Mouse (Mus musculus) liver, adult (tissue): ENCODE measurements around the gene Ube4b.

ENCODE experiments used
- GATA4 ChIP-seq: IDR thresholded peaks from 2 replicates; pipeline ENCODE4 v1.6.1; 2014; ENCODE audit warnings: mild to moderate bottlenecking, low read length; ENCODE audit not compliant: insufficient replicate concordance

Gene Ube4b

DNA sequence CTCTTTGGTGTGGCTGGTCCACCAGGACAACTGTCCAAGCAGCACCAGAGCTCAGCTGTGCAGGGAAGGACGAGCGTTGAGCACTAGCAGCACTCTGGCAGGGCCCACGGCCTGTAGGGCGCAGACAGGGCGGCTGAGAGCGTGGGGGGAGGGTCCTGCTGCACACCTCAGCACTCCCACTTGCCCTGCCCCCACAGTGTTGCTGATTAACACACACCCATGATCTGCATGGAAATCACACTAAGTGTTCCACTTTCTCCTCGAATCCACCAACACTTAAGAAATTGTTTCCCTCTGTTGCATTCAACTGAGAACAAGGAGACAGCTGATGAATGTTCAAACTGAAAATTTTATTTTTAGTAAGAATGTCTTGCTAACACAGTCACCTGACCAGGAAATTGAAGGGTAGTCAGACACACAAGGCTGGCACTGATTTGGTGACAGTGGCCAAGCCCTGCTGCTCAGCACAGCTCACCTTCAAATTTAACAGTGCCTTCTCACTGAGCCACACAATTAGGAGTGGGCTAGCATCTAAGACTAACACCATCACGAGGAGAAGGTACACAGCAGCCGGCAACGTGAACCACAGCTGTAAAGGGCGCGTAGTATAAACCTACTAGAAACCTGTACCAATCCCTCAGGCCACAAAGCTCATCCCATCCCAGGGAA, 60.7 kb downstream of the Ube4b start:
- TF ChIP-seq GATA4: no peak

DNA sequence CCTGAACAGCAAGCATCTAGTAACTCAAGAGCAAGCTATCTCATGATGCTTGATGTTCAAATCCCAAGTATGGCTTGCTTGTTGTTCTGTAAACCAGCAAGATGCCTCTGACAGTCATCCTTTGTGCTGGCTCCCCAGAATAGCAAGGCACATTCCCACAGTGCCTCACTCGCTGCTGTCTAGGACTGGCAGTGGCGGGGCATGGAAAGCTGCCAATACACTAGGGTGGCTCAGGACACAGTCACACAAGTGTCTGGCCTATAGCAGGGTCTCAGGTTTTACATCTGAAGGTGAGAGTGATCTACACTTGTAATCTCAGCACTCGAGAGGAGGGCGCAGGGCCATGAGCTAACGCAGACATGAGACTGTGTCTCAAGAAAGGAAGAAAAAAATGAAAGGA, 61.7 kb downstream of the Ube4b start:
- TF ChIP-seq GATA4: no peak

DNA sequence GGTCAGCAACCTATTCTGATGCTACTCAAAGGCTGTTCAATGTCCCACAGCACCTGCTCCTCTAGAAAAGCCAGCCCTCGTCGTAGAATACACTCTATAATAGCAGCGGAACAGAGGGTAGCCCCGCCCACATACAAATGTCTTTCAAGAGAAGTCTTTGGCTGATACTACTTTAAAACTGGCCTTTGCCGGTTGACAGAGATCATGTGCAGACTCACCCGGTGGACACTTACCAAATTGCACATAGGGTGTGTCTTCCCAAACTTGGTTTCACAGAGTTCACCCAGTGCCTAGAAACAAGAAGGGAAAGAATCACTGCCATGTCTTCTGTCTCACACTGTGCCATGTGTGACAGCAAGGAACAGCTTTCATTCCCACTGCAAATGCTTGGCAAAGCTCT, 65.5 kb downstream of the Ube4b start:
- no peak for TF ChIP-seq GATA4

DNA sequence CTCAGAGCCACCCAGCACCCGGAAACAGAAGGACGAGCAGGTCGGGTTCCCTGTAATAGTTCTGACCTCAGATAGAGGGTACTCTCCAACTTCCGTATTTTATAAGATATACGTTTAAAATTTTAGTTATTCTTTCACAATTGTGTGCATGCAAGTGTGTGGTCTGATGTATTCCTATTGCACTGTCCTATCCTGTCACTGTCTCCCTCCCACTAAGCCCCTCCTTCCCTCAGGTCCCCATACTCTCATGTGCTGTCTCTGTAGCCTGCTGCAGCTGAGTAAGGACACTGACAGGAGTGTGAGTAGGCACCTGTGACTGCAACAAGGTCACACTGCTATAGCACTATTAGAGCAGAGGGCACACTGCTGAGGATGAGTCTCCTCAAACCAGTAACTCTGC, 65.9 kb downstream of the Ube4b start:
- no peak for TF ChIP-seq GATA4

DNA sequence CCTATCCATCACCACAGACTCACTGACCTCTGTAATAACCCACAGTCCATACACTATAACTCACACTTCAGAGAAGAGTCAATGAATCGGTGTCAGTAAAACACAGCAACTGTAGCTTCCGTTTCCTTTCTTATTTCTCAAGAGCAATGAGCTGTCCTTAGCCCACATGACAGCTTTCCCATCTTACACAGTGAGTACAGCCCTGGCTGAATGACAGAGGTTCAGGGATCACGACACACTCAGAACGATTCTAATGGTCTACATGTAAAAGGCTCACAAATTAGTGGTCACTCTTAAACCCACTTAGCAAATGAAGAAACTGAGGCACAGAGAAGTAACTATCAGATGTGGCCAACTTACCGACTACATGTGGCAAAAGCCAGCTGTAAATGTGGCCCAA, 68.6 kb downstream of the Ube4b start:
- TF ChIP-seq GATA4: no peak

DNA sequence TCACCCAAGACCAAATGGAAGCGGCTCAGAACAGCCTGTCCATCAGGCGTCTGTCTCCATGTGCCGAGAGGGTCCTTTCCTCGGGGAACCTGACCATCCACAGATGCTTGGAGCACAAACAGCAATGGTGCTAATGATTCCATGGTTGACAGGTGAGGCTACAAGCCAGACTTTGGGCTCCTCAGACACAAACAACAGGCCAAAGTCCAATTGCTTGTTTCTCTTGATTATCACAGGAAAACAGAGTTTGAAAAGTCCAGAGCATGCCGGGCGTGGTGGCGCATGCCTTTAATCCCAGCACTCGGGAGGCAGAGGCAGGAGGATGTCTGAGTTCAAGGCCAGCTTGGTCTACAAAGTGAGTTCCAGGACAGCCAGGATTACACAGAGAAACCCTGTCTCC, 71.9 kb downstream of the Ube4b start:
- no peak for TF ChIP-seq GATA4

DNA sequence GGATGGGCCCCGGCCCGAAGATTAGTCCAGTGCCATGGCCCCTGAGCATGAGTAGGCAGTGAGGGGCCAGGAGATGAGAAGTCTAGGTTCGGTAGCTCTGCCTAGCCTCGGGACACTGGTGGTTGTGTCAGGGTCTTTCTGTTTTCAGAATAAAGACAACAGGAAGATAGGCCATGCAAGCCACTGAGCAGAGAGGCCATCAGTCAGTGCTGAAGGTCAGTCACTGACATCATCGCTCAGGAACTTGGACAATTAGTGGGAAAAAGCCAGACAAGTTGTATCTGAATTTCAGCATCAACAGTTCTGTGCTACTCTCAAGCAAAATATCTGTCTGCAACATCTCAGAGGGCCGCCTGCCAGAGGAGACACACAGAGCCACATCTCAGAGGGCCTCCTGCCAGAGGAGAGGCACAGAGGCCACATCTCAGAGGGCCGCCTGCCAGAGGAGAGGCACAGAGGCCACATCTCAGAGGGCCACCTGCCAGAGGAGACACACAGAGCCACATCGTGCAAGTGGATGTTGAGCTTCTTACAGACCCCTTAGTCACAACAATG, 74.9 kb downstream of the Ube4b start:
- TF ChIP-seq GATA4: no peak

DNA sequence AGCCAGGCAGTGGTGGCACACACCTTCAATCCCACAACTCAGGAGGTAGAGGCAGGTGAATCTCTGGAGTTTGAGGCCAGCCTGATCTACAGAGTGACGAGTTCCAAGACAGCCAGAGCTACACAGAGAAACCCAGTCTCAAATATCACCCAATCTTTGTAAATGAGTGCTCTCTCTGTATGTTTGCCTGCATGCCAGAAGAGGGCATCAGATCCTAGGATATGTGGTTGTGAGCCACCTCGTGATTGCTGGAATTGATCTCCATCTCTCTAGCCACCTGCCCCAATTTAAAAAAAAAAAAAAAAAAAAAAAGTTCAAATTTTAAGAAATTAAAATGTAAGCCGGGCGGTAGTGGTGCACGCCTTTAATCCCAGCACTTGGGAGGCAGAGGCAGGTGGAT, 77.6 kb downstream of the Ube4b start:
- TF ChIP-seq GATA4: no peak

DNA sequence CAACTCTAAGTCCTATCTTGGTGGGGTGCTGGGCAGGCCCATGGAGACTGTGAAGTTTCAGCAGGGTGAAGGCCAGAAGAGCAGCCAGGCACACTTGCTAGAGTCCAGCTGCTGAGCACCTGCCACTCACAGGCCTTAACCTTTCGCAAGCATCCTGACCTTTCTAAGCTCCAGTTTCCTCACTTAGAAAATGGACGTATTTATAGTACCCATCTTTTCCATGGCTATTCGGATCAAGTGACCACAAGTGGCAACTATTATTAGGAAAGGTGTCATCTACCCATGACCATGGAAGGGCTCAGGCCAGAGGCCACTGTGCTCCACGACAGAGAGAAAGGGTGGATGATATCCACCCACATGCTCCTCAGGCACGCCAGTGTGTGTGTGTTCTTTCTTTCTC, 80.7 kb downstream of the Ube4b start:
- TF ChIP-seq GATA4: no peak

DNA sequence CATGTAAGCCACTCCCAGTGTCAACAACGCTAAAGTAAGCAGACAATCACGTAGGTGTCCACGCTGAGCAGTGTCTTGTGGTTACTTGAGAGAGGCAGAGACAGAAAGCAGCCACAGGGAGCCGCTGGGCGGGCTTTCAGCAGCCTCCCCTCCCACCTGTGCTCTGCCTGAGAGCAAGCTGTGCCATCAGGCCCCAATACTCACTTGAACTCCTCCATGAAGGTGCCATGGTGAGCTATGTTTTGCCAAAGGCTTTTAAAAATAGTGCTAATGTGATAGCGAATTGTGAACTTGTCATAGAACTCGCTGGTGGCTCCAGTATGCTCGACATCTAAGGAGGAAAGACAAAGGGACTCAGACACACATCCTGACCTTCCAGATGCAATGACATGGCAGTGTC, 82.2 kb downstream of the Ube4b start:
- no peak for TF ChIP-seq GATA4

DNA sequence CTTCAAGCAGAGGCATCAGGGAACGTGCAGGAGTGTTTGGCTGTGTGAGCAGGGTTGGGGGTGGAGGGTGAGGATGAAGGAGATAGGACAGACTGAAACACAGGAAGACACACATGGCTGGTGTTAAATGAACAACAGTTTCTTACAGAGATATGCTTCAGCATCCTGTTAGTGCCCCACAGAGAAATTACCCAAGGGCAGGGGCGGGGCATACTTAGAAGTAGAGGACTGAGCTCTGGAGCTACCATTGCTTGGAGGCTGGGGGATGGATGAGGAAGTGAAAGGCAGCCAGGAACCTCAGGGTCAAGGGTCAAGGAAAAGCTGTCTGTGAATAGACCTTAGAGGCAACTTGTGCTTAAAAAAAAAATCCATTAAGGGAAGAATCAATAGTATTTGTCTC, 85.9 kb downstream of the Ube4b start:
- TF ChIP-seq GATA4: no peak

DNA sequence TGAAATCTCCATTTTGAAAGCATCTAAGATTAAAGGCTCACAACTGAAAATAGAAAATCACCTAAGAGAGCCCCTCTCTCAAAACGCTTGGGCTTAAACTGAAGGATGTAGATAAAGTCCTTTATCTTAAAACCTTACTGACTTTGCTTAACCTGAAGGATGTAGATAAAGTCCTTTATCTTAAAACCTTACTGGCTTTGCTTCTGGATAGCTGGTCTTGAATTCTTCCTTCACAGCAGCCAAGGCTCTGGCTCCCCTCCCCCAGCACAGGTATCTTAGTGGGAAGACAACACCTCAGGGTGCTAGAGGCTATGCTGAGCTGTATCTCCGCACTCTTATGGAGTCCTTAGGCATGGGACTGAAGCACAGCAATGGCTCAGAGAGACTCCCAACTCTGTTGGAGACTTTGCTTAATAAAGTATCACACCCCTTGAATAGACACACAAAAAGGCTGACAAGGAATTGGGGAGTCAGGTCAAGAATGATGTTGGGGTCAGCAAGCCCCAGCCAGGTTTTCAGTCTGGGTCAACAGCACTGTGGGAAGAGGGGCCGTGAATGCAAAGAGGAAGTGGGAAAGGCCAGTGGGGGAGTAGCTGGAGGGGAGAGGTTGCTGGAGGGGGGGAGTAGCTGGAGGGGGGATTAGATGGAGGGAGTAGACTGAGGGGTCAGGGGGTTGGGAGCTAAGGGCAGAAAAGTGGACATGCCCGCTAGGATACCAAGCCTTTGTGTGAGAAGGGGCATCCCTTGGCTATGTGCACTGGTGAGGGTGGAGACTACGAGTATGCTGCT, 86.9 kb downstream of the Ube4b start:
- no peak for TF ChIP-seq GATA4

DNA sequence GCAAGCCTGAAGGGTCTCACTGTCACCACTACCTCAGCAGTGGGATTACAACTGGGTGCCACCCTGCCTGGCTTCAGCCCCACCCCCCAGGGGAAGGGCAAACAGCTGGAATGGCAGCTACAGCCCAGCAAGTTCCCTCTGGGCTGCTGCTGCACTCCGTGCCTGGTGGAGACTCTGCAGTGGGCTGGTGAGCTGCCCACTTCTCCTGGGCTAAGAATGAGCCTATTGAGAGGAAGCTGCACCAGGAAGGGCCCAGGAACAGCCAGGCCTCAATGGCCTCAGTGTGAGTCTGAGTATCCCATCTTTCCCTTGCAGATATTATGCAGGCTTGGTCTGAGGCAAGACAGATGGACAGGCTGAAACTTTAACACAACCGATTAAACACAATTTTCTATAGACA, 88.4 kb downstream of the Ube4b start:
- no peak for TF ChIP-seq GATA4

DNA sequence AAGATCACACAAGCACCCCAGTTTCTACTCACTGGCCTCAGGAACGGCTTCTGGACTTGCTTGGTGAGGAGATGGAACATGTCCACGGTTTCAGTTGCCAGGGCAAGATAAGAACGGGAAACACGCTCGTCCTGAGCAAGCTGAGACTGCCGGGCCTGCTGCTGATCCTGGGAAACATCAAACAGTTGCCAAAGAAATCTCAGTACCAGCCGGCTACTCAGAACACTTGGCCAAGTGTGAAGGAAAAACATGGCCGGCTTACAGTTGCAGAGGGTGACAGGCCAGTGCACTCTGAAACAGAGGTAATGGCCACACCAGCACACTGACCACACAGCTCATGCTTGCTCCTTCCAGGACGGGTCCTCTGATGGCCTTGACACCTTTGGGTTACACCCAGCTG, 89.2 kb downstream of the Ube4b start:
- no peak for TF ChIP-seq GATA4

DNA sequence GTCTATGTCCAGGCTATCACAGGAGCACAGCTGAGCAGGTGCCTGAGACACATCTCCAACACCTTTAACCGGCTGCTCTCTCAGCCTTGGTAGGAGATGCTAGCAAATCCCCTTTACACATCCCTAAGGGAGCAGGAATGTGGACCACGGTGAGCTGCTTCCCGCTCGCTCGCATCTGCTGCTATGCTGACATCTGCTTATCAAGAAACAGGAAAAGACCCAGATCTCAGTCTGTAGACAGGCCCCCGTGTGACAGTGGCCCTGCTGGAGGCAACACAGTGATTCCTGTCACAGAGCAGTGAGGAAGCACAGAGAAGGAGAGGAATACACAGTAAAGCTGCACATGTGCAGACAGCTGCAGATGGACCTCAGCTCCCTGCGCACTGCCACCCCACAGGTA, 90.2 kb downstream of the Ube4b start:
- TF ChIP-seq GATA4: no peak

DNA sequence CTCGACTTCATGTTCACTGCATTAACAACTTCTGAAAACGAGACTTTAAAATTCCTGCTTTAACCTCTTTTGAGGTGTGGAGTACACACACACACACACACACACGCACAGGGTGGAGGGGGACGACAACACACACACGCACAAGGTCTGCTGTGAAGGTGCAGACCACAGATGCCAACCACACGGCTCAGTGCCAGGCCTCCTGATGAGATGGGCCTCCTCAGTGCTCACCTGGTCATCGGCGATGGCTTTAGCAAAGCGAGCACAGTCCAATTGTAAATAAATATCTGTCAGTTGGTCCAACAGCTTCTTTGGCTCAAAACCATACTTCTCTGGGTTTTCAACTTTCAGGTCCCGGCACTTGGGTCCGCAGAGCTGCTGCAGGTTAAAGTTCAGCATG, 91.7 kb downstream of the Ube4b start:
- no peak for TF ChIP-seq GATA4
